Mouse (Mus musculus): ENCODE results near the gene Fam227b. TPM values are rescaled to one million over a fixed set of nuclear protein-coding genes. Genes with fewer than 3 reads are reported as not detected.

Fam227b gene
- polyA plus RNA-seq, 1 experiment from 2014 or later: not detected

GRCm38 (mm10) chr2:126015763-126016473 lies 135.9 kb downstream of the Fam227b start:
- Histone ChIP-seq H3K4me3 (no peak overlapping the region), H3K4me1 (peaks cover 21% of the 10 kb centered on the region), H3K27me3 (ENCODE audit: low read depth, poor library complexity, severe bottlenecking) (no peaks in the 10 kb centered on the region), H3K27ac (replicated peaks) (peak overlapping the region; percentile 71), H3K9me3 (replicated peaks) (no peaks in the 10 kb centered on the region), H3K36me3 (no peaks in the 10 kb centered on the region)
- DNase-seq (ENCODE audit: low spot score): no peak
- WGBS: 30% methylated on average over 3 of the region's 3 CpGs

DNA sequence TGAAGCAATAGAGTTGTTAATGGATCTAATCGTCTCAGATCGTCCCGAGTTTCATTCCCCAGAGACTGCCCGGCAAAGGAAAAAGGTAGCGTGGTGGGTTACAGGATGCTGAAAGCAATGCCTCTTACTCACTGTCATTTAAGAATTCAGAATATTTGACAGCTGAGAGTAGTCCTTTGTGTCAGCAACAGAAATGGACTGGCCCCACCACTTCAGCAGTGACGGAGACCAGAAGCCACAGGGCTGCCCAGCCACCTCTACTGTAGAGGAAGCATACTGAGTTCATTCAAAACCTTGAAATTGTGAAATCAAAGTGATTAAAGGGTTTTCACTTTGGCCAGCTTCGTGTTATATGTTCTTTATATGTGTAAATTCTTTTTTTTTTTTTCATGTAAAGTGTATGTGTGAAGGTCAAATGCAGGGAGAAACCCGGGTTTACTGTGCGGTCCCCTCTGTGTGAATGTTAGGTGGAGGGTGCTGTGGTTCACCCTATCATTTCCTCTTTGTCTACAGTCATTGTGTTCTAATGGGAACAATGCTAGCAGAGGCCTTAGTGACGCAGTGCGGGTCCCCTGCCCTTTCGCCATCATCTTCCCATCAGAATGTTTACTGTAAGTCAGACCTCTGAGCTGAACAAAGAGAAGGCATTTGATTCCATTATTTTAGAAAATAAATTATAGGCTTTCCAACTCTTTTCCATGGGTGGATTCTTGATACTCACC lies 136.7 kb downstream of the Fam227b start:
- Histone ChIP-seq H3K4me1 (peaks cover 21% of the 10 kb centered on the region), H3K27me3 (ENCODE audit: low read depth, poor library complexity, severe bottlenecking) (no peaks in the 10 kb centered on the region), H3K4me3 (no peak overlapping the region), H3K36me3 (no peaks in the 10 kb centered on the region), H3K27ac (replicated peaks) (peak overlapping the region; percentile 71), H3K9me3 (replicated peaks) (no peaks in the 10 kb centered on the region)
- no peak for DNase-seq (ENCODE audit: low spot score)
- WGBS: 54% methylated on average over 12 of the region's 12 CpGs

GRCm38 (mm10) chr2:126006742-126007141 lies 145.1 kb downstream of the Fam227b start:
- H3K27ac ChIP-seq (replicated peaks): no peak overlapping the region
- H3K27me3 ChIP-seq (ENCODE audit: low read depth, poor library complexity, severe bottlenecking): no peaks in the 10 kb centered on the region
- H3K36me3 ChIP-seq: no peaks in the 10 kb centered on the region
- no peak overlapping the region for H3K4me3 ChIP-seq
- WGBS: 71% methylated on average over 2 of the region's 2 CpGs
- DNase-seq (ENCODE audit: low spot score): no peak
- H3K4me1 ChIP-seq: peaks cover 8% of the 10 kb centered on the region
- no peaks in the 10 kb centered on the region for H3K9me3 ChIP-seq (replicated peaks)

GRCm38 (mm10) chr2:126006088-126006487 lies 145.7 kb downstream of the Fam227b start:
- Histone ChIP-seq H3K4me3 (no peak overlapping the region), H3K27me3 (ENCODE audit: low read depth, poor library complexity, severe bottlenecking) (no peaks in the 10 kb centered on the region), H3K9me3 (replicated peaks) (no peaks in the 10 kb centered on the region), H3K27ac (replicated peaks) (no peak overlapping the region), H3K4me1 (peaks cover 8% of the 10 kb centered on the region), H3K36me3 (no peaks in the 10 kb centered on the region)
- peak; percentile 45 for DNase-seq (ENCODE audit: low spot score)
- 53% methylated on average over 3 of the region's 3 CpGs for WGBS

DNA sequence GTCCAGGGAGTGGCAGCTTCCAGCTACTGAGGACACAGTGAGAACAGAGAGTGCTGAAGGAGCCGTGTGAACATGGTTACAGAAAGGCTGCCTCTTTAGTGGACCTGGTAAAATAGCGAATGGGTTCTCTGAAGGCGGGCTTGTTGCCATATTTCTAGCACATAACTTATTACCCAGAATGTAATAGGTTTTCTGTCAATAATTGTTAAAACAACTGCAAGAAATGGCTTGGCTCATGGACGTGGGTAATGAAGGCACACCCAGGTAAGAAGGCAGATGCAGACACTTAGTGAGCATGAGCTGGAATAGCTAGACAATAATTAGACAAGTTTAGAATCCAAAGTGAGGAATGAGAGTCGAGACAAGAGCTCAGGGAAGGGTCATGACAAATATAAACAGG lies 149.5 kb downstream of the Fam227b start:
- H3K27ac ChIP-seq (replicated peaks): no peak overlapping the region
- no peaks in the 10 kb centered on the region for H3K36me3 ChIP-seq
- H3K27me3 ChIP-seq (ENCODE audit: low read depth, poor library complexity, severe bottlenecking): no peaks in the 10 kb centered on the region
- WGBS: 89% methylated on average over 5 of the region's 5 CpGs
- H3K4me3 ChIP-seq: no peak overlapping the region
- H3K9me3 ChIP-seq (replicated peaks): no peaks in the 10 kb centered on the region
- no peak for DNase-seq (ENCODE audit: low spot score)
- H3K4me1 ChIP-seq: peaks cover 5% of the 10 kb centered on the region

DNA sequence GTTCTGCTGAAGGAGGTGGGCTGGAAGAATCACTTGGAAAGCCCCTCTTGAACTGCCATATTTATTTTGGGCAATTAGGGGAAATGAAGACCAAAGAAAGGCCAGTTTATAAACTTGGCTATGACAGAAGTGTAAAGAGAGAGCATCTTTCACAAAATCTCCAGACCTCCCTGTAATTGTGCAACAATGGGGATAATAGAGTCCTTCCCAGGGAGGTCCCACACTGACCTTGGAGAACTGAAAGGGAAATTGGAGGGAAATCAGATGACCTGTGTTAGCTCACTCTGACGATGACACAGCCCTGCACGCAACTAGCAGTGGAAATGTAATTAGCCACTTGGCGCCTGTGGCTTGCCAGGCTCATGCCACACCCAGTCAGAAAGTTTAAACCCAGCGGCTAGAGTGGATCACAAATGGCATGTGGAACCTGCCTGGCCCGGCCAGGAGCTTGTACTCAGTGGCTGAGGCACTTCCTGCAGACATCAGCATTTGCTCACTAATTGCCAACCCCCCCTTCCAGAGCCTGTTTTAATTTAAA lies 175.9 kb downstream of the Fam227b start:
- no peak for DNase-seq (ENCODE audit: low spot score)

GRCm38 (mm10) chr2:125975206-125975605 lies 176.6 kb downstream of the Fam227b start:
- H3K9me3 ChIP-seq (replicated peaks): no peaks in the 10 kb centered on the region
- no peak for DNase-seq (ENCODE audit: low spot score)
- peaks cover 4% of the 10 kb centered on the region; the same call in 1 of the 2 replicates for H3K36me3 ChIP-seq
- 95% methylated on average over 10 of the region's 10 CpGs for WGBS
- no peak overlapping the region for H3K27ac ChIP-seq (replicated peaks)
- H3K4me1 ChIP-seq: no peaks in the 10 kb centered on the region
- H3K4me3 ChIP-seq: no peak overlapping the region
- H3K27me3 ChIP-seq (ENCODE audit: low read depth, poor library complexity, severe bottlenecking): no peaks in the 10 kb centered on the region

More for the DNA sequence above, 175.9 kb downstream of the Fam227b start:
- H3K9me3 ChIP-seq (replicated peaks): no peaks in the 10 kb centered on the region
- H3K4me3 ChIP-seq: no peak overlapping the region
- WGBS: 80% methylated on average over 5 of the region's 5 CpGs
- no peak overlapping the region for H3K27ac ChIP-seq (replicated peaks)
- H3K36me3 ChIP-seq: peaks cover 4% of the 10 kb centered on the region; the same call in 1 of the 2 replicates
- no peaks in the 10 kb centered on the region for H3K4me1 ChIP-seq
- no peaks in the 10 kb centered on the region for H3K27me3 ChIP-seq (ENCODE audit: low read depth, poor library complexity, severe bottlenecking)

GRCm38 (mm10) chr2:125973207-125973606 lies 178.6 kb downstream of the Fam227b start:
- Histone ChIP-seq H3K4me1 (no peaks in the 10 kb centered on the region), H3K36me3 (peaks cover 4% of the 10 kb centered on the region; the same call in 1 of the 2 replicates), H3K9me3 (replicated peaks) (no peaks in the 10 kb centered on the region), H3K27ac (replicated peaks) (no peak overlapping the region), H3K4me3 (no peak overlapping the region), H3K27me3 (ENCODE audit: low read depth, poor library complexity, severe bottlenecking) (no peaks in the 10 kb centered on the region)
- DNase-seq (ENCODE audit: low spot score): no peak
- 73% methylated on average over 6 of the region's 6 CpGs for WGBS

GRCm38 (mm10) chr2:125968811-125969210 lies 183.0 kb downstream of the Fam227b start:
- no peak overlapping the region for H3K27ac ChIP-seq (replicated peaks)
- H3K36me3 ChIP-seq: no peaks in the 10 kb centered on the region
- no peaks in the 10 kb centered on the region for H3K27me3 ChIP-seq (ENCODE audit: low read depth, poor library complexity, severe bottlenecking)
- no peaks in the 10 kb centered on the region for H3K9me3 ChIP-seq (replicated peaks)
- no peaks in the 10 kb centered on the region for H3K4me1 ChIP-seq
- 95% methylated on average over 1 of the region's 1 CpGs for WGBS
- no peak overlapping the region for H3K4me3 ChIP-seq
- no peak for DNase-seq (ENCODE audit: low spot score)

- 91% methylated on average over 2 of the region's 2 CpGs for WGBS
Measured at GRCm38 (mm10) chr2:125948195-125948594, 203.6 kb downstream of the Fam227b start.

DNA sequence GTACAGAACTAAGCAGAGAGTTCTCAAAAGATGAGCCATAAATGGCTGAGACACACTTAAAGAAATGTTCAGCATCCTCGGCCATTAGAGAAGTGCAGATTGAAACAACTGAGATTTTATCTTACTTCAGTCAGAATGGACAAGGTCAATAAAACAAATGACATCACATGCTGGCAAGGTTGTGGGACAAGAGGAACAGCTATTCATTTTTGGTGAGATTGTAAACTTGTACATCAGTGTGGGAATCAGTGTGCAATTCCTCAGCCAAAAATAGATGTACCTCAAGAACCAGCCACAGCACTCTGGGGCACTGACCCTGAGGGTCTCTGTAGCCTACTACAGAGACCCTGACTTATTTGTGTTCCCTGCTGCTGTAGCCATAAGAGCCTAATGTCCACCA lies 208.5 kb downstream of the Fam227b start:
- WGBS: 93% methylated on average over 1 of the region's 1 CpGs
- H3K9me3 ChIP-seq (replicated peaks): 0 out of 2 replicates have a peak, but pooled peaks cover 3% of the 10 kb centered on the region
- no peak for DNase-seq (ENCODE audit: low spot score)
- H3K36me3 ChIP-seq: peaks cover 7% of the 10 kb centered on the region
- H3K4me1 ChIP-seq: no peaks in the 10 kb centered on the region
- H3K27me3 ChIP-seq (ENCODE audit: low read depth, poor library complexity, severe bottlenecking): no peaks in the 10 kb centered on the region
- no peak overlapping the region for H3K27ac ChIP-seq (replicated peaks)
- H3K4me3 ChIP-seq: no peak overlapping the region

More at GRCm38 (mm10) chr2:125948195-125948594, 203.6 kb downstream of the Fam227b start:
- Histone ChIP-seq H3K4me1 (no peaks in the 10 kb centered on the region), H3K27me3 (ENCODE audit: low read depth, poor library complexity, severe bottlenecking) (no peaks in the 10 kb centered on the region), H3K9me3 (replicated peaks) (no peaks in the 10 kb centered on the region), H3K27ac (replicated peaks) (no peak overlapping the region), H3K36me3 (peaks cover 14% of the 10 kb centered on the region), H3K4me3 (no peak overlapping the region)
- no peak for DNase-seq (ENCODE audit: low spot score)

DNA sequence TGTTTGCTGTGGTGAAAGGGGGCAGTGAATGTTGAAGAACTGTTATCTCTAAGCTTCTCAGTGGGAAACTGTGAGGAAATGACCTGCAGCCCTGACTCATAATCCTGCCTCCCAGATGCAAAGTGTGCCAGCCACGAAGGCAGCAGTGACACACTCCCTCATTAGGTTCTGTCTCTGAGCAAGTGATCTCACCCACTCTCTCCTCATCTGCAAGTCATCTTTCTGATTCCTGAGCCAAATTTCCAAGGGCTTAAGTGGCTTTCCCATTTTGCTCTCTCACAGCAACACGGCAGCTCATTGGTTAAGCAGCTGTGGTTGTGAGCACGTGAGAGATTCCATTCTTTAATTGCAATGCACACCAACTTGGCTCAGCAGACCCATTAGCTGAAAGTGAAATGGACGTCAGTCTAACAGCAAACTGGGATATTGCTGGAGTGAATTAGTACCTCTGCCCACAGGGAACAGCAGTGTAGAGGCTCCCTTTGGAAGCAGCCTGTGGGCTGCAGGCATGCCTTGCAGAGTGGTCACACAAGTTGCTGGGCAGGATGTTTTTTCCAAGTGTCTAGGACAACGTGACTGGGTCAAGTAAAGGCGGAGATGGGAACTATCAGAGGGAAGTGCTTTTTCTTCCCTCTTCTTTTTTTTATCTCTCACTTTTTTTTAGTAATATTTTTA lies 210.6 kb downstream of the Fam227b start:
- no peak for DNase-seq (ENCODE audit: low spot score)
- H3K27me3 ChIP-seq (ENCODE audit: low read depth, poor library complexity, severe bottlenecking): no peaks in the 10 kb centered on the region
- 0 out of 2 replicates have a peak, but pooled peaks cover 3% of the 10 kb centered on the region for H3K9me3 ChIP-seq (replicated peaks)
- no peak overlapping the region for H3K4me3 ChIP-seq
- H3K4me1 ChIP-seq: no peaks in the 10 kb centered on the region
- H3K36me3 ChIP-seq: peaks cover 4% of the 10 kb centered on the region; the same call in 1 of the 2 replicates
- WGBS: 86% methylated on average over 6 of the region's 6 CpGs
- H3K27ac ChIP-seq (replicated peaks): no peak overlapping the region

Measured in midbrain, embryonic 10.5 days (tissue).